Mouse (Mus musculus): Measurements from ENCODE around the gene Lrguk.

Gene Lrguk

DNA sequence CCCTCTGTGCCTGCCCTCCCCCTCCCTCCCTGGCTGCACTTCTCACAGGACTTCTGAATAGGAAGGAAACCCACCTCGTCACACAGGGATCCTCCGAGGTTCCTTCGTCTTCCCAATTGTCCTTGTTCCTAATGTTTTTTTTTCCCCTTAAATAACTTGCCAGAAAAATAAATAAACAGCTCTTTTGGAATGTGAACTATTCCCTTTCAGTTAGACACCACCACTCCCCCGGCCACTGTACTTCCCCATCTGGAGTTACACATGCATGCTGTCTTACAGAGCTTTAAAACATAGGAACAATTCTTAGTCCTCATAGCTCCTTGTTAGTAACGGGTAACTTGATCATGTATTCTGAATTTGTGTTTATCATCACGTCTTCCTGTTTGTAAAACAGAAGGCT is 116.8 kb downstream of the Lrguk start:
- no peak for DNase-seq (ENCODE audit: low read depth, low spot score)

DNA sequence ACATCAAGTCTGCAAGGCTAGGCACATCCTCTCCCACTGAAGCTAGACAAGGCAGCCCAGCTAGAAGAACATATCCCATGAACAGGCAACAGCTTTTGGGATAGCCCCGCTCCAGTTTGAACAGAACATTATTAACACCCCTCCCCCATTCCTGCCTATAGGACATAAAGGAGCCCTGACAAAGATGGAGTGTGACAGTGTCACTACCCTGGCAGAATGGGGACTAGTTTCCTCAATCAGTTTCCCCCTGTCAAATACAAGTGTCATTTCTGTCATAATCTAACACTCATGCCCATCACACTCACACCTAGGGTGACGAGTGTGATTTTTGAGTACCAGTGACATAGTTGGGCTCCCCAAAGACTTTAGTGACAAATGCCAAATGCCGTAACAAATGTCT is 118.8 kb downstream of the Lrguk start:
- DNase-seq (ENCODE audit: low read depth, low spot score): no peak

DNA sequence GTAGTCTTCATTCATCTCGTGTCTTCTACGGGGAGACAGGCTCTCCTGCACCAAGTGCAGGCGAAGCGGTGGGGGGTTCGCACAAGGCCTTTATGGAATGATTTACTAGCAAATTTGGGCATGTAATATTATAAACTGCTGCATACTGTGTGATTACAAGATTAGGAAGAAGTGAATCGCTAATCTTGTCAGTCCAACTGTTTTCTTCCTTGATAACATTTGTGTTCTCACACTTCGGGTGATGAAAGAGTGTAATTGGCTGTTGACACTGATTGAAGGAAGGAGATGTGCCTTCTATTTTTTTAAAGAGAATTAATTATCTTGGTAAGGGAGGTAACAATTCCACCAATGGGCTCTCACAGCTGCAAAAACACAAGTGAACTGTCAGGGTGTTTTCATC is 119.4 kb downstream of the Lrguk start:
- DNase-seq (ENCODE audit: low read depth, low spot score): no peak

DNA sequence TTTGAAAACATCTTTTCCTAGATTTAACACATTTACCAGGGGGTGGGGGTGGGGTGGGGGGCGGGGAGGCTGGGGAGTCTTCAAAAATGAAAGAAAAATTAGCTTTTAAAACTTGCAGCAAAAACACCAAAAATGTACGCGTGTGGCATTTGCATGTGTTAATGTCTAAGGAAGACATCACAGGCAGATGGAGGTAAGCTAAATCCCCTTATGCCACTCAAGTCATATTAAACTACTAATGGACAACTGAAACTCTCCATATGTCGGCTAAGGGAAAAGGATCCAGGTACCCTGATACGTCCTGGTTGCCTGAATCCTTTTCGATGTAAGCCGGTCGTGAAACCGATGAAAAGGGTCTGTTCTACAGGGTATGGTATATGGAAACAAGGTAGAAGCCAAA is 119.8 kb downstream of the Lrguk start:
- no peak for DNase-seq (ENCODE audit: low read depth, low spot score)

DNA sequence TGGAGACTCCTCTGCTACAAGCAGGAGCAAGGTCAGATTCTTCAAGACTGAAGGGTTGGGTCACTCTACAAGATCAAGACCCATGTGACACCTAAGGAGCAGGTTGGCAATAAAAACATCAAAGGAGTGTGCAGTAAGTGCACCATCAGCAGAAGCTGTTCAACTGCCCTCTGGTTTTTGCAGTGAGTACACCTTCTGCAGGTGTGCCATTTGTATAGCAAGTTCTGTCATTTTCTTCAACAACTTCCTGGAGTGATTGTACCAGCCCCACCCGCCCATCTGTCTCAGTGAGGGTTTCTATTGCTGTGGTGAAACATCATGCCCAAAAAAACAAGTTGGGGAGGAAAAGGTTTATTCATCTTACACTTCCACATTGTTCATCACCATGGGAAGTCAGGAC is 120.6 kb downstream of the Lrguk start:
- no peak for DNase-seq (ENCODE audit: low read depth, low spot score)

- peak; percentile 24 for DNase-seq (ENCODE audit: low read depth, low spot score)
These were observed 124.1 kb downstream of the Lrguk start for GRCm38 (mm10) chr6:34153069-34154052.

GRCm38 (mm10) chr6:34154202-34154601 is 125.0 kb downstream of the Lrguk start:
- DNase-seq (ENCODE audit: low read depth, low spot score): peak; percentile 88

DNA sequence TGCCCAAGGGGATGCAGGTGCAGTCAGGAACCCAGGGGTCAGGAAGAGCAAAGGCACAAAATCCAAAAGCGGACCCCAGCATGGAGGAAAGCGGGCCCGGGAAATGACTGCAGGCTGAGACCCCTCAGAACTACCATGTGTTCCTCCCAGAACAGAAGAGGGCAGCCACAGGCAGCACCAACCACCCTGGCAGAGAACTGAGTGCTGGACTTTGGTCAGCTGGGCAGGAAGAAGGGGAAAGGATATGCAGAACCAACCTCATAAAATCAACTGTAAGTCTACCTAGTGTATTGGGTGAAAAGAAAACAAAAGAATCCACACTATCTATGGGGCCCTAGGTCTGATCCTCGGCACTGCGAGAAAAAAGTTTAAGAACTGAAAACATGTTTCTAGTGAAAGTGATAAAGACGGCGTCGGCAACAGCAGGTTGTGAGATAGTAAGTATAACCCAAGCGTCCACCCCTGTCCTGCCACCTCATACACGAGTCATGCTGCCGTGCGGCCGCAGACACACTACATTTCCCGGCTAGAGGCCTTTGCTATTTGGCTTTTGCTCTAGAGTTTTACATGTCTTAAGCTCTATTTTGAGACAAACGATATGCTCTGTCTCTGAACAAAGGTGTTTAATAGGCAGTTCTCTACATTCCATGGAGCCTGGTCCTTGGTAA is 126.0 kb downstream of the Lrguk start:
- no peak for DNase-seq (ENCODE audit: low read depth, low spot score)

DNA sequence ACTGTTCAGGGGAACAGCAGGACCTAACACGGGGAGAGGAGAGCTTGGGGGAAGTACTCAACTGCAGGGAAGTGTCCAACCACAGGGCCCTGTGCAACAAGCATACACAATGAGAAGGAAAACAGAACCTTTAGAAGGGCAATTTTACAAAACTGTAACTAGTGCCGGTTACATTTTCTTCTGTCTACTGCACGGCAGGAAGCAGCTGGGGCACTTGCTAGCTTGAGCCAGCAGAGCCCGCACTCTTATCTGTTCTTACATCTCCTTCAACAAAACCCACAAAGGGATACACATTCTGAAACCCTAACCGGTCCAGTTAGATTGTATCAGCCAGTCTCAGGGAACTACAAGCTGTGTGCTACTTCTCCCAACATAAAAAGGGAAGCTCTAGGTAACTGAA is 126.8 kb downstream of the Lrguk start:
- no peak for DNase-seq (ENCODE audit: low read depth, low spot score)

- no peak for DNase-seq (ENCODE audit: low read depth, low spot score)
These were observed 127.8 kb downstream of the Lrguk start for GRCm38 (mm10) chr6:34156841-34157748.

- DNase-seq (ENCODE audit: low read depth, low spot score): no peak
These were observed 131.0 kb downstream of the Lrguk start for GRCm38 (mm10) chr6:34159998-34160815.

DNA sequence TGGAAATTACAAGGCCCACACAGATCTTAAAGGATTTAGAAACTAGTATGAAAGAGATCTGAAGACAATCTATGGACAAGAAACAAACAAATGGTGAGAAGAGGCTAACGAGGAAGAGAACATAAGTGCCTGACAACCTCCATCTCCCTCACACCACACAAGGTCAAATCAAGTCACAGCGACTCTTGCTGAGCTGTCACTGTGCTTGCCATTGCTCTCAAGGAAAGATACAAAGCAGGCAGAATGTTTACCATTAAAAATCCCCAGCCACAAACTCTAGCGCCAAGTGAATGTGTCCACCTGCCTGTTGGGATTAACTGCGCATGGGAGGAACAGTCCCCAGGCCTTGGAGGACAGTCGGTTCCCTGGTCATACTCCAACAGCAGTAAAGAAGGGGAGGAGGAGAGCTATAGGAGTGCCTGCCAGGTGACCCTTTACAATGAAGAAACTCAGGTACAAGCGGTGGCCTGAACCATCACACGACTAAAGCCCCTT is 131.6 kb downstream of the Lrguk start:
- no peak for DNase-seq (ENCODE audit: low read depth, low spot score)

DNA sequence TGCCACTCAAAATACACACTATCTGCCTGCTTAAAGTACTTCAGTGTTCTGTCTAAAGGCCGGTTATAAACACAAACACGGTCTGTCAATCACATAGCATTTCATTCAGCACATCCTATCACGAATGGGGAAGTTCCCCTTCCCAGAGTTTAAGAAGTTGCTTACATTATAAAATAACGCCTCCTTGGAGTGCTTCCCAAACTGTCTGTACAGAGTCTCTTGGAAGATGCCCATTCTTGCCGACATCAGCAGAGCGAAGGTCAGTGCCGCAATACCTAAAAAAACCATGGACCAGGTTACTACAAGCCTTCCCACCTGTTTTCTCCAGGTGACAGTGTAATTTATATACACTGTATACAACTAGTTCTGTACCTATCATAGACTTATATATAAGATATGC is 132.3 kb downstream of the Lrguk start:
- no peak for DNase-seq (ENCODE audit: low read depth, low spot score)

DNA sequence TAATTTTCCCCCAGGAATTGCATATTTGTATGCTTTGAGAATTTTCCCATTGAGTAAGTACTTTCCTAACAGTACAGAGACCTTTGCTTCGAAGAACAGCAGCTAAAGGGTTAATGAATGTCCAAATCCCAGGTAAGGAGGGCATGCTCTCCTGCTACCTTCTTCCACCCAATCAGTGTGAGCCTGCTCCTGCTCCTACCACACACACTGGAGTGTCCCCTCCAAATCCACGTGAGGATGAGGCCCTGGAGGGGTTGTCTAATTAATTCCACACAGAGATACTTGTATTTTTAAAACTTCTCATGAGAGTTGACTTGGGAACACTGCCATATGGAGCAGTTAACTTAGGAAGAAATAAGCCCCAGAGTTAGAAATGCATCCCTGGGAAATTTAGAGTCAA is 133.4 kb downstream of the Lrguk start:
- no peak for DNase-seq (ENCODE audit: low read depth, low spot score)

- no peak for DNase-seq (ENCODE audit: low read depth, low spot score)
These were observed 133.8 kb downstream of the Lrguk start for GRCm38 (mm10) chr6:34163014-34163413.

GRCm38 (mm10) chr6:34168834-34169233 is 139.6 kb downstream of the Lrguk start:
- DNase-seq (ENCODE audit: low read depth, low spot score): no peak

DNA sequence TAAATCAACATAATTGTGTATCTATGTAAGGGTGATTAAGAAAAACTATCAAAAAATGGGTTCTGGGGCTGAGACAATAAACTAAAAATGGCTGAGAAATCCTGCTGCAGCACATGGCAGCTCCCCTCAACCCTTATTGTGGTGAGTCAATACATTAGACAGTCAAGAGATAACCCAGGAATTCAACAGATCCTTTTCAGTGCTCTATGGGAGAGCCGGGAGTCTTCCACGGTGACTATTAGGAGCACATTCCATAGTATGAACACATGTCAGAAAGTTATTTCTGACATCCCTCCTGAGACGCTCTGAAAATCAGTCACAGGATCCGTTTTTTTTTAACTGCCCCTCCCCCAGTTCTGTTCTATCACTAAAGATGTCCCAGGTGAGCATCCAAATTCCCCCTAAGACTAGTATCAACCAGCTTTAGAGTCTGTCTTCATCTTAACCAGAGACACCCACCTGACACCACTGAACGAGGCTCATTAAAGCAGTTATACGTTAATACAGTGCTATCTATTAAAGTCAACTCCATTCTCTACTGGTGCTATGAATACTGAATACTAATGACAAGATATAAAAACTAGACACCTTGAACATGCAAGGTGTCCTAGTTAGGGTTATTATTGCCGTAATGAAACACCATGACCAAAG is 141.7 kb downstream of the Lrguk start:
- no peak for DNase-seq (ENCODE audit: low read depth, low spot score)

DNA sequence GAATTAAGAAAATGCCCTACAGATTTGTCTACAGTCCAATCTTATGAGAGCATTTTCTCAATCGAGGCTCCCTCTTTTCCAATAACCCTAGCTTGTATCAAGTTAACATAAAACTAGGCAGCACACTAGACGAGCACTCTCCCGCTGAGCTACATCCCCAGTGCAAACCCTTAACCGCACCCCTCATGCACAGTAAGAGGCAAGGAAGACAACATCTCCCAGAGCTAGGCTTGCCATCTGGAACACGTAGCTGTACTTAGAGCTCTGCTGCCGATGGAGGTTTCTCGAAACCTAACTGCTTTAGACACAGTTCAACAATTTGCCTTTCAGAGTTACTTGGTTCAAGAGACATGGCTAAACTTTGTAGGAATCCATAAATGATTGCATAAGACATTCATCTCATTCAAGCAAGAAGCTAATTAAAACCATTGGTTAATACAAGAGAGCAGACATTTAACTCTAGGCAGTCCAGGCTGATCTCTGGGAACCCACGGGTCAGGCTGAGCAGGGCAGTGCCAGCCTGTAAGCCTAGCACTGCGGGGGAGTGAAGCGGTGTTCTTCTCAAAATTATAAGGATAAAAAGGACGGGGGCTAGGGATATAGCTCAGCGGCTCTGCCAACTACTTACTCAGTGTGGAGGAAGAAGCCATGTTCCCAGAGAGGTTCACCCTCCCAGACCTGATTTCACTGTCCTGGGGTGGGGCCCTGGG is 142.7 kb downstream of the Lrguk start:
- DNase-seq (ENCODE audit: low read depth, low spot score): no peak

- no peak for DNase-seq (ENCODE audit: low read depth, low spot score)
These were observed 144.0 kb downstream of the Lrguk start for GRCm38 (mm10) chr6:34173251-34173650.

DNA sequence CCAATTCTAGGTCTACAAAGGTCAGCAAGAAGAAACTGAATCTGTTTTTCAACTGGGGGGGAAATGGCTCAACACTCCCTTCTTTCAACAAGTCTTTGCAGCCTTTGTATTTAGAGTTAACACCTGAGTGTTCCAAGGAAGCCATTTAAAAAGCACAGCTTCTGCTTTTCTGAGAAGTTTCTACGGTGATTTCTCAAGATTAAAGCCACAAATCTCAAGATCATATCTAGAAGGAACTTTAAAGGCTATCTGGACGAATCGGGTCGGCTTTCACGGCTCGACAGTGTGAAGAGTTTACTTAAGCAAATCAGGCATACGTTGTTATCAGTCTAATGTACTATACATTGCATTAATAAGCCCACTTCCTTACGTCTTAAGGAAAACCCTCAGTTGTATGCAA is 145.5 kb downstream of the Lrguk start:
- DNase-seq (ENCODE audit: low read depth, low spot score): no peak

Measured in brain, adult 2 months (tissue).